Mouse (Mus musculus) heart, postnatal 25 days (tissue): Measurements from ENCODE around the gene Atp2a3. TPM values are rescaled to one million over a fixed set of nuclear protein-coding genes. Genes with fewer than 3 reads are reported as not detected.
A peak's percentile ranks its signal among the peaks of the same experiment; 100 is the strongest.

ENCODE experiments used
- DNase-seq: peaks from one replicate; pipeline ENCODE4 v3.0.0; 2022; ENCODE audit warnings: low spot score
- intact Hi-C: fragments of 180-260 bp; cut with DNase I; formaldehyde crosslinking; loops from one replicate; pipeline ENCODE4 v1.15.1; 2025
- total RNA-seq, 2 experiments: library from RNA; stranded (reverse); gene quantifications; 2 replicates each; pipeline ENCODE4 v1.2.3; 2021

Atp2a3 gene
- 10 to 100 TPM; 11.5 to 12.2 TPM for total RNA-seq

DNA sequence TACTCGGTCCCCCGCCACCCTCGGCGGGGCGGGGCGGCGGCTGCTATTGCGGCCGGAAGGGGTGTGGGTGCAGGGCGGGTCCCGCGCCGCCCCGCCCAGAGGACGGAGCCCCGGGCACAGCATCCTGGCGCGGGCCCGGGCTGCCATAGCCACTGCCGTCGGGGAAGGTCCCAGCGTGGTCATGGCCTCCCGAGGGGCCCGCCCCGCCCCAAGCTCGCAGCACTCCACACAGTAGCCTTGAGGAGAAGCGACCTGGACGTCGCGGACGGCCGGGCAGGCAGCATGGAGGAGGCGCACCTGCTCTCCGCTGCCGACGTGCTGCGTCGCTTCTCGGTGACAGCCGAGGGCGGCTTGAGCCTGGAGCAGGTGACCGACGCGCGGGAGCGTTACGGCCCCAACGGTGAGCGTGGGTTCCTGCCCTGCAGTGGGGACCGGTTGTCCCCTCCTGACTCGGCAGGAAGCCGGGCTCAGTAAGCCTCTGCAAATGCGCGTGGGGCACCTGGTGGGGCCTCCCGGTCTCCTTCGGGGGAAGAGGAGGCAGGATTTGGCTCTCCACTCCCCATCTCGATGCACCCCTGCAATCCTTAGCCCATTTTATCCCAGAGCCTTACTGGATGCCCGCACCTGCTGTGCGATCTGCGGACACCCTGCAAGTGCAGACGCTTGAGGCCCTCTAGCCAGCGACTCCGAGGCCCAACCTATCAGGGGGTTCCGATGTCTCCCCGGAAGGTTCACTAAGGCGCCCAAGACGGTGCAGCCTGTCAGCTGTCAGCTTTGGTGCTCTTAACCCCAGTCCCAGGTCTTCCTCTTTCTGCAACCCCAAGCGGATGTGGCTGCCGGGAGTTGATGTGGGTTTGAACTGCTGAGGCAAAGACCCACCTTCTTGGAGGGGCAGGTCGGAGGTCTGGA is at the start of gene Atp2a3:
Atp2a3 (plus strand) TSS at position 98 of the 909 bp plus-strand sequence.
- no peak for DNase-seq
- intact Hi-C loops = loop anchor here (5.0 kb wide), 1 partner anchor 34 kb away; no protein-coding TSS in a partner anchor

DNA sequence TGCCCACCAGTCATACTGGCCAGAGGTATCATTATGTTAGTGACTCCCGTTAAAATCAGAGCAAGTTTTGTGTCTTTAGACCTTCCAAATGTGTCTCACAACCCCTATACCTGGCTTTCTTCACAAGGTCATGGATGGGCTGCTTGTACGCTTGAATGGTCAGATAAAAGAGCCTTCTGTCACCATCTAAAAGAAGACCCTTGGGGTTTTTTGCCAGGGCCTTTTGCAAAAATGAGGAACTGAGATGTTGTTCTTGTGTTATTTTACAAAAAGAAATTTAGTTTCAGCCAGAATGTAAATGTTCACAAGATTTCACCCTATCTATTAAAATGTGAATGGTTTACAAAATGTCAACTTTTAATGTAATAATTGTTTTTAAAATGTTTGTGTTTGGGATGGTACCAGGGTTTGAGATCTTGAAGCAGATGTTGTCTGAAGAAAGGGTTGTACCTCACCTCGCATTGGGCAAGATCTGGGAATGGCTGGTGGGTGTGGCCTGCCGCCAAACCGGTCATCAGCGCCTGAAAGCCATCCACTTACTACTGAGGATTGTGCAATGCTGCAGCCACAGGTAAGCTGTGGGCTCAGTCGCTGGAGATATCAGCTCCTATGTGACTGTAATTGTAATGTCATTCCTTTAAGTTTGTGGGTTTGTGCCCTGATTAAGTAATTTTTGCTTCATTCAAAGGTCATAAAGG is 43.5 kb upstream of the Atp2a3 start:
- no peak for DNase-seq
- intact Hi-C loops = no loop called here

DNA sequence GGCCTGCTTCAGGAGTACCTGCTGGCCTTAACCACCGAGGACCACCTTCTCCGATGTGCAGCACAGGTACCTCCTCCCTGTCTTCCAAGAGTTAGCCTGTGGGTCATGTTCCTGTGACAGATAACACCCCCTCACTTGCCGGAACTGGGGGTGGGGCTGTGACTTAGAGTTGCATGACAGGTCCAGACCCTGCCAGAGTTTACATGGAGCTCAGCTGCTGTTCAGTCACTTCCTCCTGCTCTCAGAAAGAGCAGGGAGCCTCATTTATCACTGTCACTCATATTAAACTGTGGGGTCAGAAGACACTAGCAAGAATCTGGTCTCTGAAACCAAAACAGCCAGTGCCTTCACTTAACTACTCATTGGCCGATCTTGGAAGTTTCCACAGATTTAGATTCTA is 37.9 kb upstream of the Atp2a3 start:
- no peak for DNase-seq
- intact Hi-C loops = no loop called here

DNA sequence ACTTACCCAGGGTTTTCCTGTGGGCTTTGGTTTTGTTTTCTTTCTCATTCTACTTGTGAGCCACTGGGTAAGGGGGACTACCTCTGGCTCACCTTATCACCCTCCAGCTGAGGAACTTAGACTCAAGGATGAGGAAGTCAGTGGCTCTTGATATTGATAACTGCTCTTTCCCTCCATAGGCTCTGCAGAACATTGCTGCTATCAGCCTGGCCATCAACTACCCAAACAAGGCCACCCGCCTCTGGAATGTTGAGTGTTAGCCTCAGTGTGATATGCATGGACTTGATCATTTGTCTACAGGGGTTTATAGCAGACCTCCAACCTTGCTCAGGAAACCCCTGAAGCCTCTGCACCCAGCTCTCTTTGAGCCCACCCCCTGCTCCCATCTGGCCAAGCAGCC is 36.5 kb upstream of the Atp2a3 start:
- intact Hi-C loops = no loop called here

DNA sequence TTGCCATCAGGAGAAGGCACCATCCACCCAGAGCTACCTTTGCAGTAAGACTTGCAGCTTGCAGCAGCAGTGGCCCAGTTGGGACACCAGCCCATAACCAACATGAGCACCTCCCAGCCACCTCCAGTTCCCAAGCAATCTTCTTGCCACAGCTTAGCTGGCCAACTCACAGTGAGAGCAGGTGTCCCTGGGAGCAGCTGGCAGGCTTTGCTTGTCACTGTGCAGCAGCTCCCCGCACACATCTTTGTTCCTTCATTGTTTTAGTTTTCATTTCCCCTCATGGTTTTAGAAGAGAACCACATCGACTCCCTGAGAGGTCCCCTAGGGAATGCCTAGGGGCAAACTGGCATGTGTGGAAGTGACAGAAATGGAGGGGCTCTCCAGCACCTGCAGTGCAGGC is 35.9 kb upstream of the Atp2a3 start:
- DNase-seq = no peak
- intact Hi-C loops = loop anchor here (5.0 kb wide), 3 partner anchors 37 to 122 kb away; partner anchors contain the start of genes Atp2a3 and Ncbp3

More for the DNA sequence above, 36.5 kb upstream of the Atp2a3 start:
- no peak for DNase-seq

DNA sequence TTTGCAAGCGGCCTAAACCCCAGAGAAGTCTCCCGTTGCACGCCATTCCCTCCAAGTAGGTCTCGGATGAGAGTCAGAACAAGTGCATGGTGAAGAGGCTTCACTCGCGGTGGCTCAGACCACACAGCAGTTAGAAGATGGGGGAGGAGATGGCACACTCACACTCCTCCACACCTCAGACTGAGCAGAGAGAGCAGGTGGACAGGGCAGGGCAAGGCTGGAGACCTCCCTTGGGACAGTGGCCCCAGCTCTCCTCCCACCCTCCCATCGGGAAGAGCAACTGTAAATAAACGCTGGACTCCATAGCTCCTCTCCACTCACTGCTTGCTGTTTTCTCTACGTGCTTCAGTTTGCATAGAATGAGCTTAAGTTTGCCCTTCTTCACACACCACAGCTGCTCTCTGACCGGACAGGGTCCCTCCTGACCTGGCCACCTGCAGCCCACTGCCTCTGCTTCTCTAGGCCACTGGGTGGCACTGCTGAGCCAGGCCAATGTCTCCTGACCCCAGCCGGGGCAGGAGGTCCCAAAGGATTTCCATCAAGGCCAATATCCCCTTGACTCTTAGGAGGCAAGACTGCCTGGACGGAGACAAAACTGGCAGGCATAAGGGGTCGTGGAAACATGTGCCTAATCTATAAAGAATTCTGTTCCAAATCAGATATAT is 34.6 kb upstream of the Atp2a3 start:
- DNase-seq = peak; percentile 43
- intact Hi-C loops = loop anchor here (1.0 to 5.0 kb wide), 4 partner anchors 36 to 121 kb away; partner anchors contain the start of genes Atp2a3 and Ncbp3

DNA sequence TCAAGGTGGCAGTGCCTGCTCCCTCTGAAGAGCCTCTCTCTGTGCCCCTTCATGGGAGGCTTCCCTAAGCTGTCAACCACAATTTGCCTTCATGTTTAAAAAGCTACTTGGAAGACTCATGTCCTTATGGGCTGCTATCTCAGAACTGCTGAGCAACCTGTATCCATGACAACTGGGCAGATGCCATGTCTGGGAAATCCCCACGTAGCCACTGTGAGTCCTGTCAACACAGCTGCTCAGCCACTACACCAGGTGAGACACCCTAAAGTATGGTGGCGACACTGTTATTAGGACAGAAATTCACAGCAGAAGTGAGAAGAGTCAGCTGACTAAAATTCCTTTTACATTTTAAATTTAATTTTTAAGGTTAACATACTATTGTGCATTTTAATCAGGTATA is 32.5 kb upstream of the Atp2a3 start:
- intact Hi-C loops = loop anchor here (5.0 kb wide), 3 partner anchors 34 to 119 kb away; partner anchors contain the start of genes Atp2a3 and Ncbp3
- no peak for DNase-seq

DNA sequence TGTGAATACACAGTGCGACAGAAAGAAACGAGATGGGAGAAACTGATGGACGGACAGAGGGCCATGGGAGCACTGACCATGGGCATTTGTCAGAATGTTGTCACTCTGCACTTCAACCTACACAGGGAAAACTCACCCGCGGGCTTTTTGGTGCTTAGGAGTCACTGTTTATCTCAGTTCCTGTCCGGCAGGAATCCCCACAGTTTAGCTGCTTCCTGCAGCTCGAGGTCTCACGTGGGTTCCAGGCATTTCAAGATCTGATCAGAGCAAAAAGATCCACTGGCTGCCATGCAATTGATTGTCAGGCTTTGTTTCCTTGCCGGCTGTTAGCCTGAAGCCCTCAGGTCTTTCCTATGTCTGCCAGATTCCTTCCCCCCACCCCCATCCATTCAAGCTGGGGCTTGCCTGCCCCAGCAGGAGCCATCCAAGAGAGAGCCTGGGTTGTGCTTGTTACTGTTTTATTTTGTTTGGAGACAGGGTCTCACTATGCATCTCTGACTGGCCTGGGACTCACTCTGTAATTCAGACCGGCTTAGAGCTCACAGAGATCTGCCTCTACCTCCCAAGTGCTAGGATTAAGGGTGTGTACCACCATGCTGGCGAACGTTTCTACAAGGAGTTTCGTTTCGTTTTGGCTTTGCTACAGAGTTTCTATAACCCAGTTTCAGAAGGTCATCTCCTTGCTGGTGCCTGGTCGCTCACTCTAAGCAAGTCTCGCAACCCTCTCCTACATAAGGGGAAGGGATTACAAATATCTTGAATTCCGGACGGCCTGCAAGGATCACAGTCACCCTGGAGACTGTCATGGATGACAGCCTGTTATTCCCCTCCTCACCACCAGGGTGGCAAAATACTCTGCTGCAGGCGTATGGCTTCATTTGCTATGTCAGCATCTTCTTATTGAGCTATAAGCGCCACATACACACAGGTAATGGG is 20.5 kb upstream of the Atp2a3 start:
- intact Hi-C loops = no loop called here
- DNase-seq = no peak

DNA sequence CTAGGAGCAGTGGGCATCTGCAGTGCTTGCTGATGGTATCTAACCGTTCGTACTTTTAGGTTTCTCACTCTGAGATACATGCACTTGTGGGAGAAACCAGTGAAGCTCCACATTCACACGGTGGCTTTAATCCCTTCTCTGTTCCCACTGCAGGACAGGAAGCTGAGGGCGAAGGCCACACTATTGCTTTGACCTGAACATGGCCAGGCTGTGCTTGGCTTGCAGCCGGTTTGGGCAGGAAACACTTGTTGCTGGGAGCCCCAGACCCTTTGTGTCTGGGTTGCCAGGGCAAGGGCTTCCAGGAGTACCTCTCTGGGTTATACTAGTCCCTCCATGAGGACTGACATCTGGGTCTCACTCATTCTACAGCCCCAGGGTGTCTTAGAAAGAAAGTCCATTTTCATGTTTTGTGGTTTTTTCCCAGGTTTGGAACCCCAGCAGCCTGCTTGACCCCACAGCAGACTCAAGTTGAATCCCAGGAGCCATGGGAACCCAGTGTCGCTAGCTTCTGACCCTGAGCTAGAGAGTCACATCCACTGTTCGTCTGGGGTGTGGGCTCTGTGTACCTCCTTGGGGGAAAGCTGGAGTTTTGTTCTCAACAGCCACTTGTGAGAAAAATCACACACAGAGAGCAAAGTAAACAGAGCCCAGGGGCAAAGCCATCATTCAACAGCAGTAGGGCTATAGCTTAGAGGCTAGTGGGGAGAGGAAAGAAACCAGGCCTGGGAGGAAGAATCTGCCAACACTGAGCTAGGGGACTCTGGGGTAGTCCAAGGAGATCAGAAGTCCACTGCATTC is 15.8 kb upstream of the Atp2a3 start:
- DNase-seq = no peak
- intact Hi-C loops = no loop called here

DNA sequence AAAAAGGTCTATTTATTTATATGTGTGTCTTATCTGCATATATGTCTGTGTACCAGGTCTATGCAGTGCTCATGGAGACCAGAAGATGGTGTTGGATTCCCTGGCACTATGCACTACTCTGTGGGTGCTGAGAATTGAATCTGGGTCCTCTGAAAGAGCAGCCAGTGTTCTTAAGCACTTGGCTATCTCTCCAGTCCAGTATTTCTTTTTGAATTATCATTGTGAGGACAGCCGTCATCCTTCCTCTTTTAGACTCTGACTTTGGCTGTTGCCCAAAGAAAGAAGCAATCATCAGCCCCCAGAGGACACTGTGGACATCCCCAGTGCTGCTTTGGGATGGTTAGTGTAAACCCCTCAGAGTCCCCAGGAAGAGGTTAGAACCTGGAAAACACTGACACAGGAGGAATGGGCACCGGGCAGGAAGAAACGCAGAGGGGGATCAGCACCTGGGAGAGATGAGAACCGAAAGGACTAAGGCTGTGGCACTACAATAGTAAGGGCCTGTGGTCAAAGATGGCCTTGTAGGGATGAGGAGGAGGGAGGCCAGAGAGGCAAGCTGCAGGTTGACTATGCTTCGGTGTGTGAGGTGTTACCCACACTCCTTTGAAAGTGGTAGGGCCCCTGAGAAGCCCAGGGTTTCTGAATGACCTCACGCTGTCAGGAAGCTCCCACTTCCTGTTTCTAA is 15.0 kb upstream of the Atp2a3 start:
- intact Hi-C loops = no loop called here
- DNase-seq = no peak

DNA sequence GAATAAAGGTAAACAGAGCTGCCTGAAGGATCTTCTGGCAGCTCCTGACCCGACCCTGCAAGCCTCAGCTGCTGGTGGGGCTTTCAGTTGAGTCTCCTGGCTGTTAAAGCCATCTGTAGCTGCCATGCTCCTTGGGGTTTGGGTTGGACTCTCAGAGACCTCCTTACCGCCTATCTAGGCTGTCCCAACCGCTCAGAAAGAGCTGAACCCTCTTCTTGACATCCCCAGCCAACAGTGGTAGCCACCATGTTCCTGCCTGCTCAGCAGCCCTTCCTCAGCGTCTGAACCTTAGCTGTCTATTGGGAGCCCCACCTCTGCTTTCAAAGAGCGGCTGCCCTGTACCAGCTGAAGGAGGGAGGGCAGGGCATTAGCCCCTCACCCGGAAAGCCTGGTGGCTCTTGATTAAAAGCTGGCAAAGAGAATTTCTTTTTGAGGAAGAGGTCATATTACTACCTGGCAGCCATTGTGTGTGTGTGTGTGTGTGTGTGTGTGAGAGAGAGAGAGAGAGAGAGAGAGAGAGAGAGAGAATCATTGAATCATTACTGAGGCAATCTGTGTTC is 14.3 kb upstream of the Atp2a3 start:
- DNase-seq = no peak

DNA sequence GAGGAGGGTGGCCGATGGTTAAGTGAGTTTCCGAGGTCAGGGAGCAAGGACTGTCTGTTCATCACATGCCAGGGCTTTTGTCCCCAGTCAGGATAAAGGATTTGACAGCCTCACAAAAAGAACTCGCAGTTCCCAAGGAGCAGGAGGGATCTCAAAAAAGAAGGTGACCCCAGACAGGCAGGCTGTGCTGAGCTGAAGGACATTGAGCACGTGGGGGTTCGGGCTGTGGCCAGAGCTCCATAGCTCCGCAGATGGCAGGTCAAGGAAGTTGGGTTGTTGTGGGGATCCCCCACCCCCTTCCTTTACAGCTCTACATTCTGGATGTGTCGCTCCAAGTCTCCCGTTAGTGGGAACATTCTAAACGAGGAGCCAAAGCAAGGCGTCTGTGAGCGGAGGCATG is 13.1 kb upstream of the Atp2a3 start:
- DNase-seq = no peak
- intact Hi-C loops = no loop called here

More for the DNA sequence above, 14.3 kb upstream of the Atp2a3 start:
- intact Hi-C loops = no loop called here

DNA sequence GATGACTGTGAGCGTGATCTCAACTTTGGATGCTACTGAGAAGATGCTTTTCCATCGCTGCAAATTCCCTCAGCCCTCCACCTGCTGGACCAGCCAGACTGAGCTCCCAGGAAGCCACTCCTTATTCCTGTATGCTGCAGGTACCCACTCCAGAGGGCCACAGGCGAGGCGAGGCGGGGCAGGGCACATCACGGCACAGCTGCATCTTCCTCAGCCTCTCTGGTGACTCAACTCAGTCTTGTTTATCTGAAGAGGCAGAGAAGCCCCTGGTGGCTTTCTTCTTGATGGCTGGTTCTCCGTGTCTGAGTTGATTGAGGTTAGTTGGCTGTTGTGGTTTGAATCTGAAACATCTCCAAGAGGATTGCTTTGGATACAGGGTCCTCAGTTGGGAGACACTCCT is 12.7 kb upstream of the Atp2a3 start:
- DNase-seq = no peak
- intact Hi-C loops = no loop called here

DNA sequence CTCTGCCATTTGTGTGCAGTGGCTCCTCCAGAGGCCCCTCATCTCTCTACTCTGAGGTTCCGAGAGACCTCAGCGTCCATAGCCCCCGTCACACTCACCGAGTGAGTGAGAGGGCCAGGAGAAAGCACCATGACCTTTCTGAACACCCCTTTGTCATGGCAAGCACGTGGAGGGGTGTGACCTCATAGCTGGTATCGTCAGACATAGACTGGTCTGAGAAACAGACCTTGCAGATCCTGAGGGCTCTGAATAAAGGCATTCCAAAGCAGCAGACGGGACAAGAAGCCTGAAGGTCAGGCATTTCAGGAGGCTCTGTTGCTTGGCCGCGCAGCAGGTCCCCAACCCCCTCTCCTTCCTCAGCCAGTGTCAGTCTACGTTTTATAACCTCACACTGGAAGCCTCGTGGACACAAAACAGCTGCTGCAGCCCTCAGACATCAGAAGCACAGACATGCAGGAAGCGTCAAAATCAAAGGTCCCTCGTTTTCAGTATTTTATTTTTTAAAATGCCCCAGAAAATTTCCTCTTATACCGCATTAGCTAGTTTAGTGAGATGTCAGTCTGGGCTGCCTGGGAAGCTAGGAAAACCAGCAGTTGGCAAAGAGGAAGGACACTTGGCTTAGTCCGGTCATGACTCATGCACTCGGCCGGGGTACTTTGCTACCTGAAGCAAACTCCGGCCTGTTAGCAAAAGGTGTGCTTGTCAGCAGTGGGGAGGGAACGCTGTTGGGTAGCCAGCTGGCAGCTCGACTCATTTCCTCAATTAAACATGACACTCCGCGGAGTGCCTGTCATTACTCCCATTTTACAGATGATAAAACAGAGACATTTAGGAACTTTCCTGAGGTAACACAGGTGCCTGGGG is 9.6 kb upstream of the Atp2a3 start:
- no peak for DNase-seq

DNA sequence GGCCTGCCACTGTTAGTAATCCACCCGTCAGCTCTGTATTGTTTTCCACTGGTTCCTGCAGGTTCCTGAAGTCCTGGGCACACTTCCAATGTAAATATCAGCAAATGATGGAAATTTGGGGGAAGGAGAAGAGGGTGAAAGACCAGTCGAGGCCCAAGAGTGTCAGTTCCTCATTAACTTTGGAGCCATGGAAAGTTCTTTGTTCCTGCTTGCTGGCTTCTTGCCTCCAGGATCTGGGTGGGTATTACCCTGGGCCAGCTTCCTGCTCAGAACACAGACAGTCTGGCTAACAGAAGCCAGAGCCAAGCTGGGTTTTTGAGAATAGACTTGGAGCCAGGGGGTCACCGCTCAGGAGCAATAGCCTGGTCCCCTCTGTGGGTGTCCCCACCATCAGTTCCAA is 8.7 kb upstream of the Atp2a3 start:
- intact Hi-C loops = no loop called here
- DNase-seq = peak; percentile 56

More for the DNA sequence above, 9.6 kb upstream of the Atp2a3 start:
- intact Hi-C loops = no loop called here

DNA sequence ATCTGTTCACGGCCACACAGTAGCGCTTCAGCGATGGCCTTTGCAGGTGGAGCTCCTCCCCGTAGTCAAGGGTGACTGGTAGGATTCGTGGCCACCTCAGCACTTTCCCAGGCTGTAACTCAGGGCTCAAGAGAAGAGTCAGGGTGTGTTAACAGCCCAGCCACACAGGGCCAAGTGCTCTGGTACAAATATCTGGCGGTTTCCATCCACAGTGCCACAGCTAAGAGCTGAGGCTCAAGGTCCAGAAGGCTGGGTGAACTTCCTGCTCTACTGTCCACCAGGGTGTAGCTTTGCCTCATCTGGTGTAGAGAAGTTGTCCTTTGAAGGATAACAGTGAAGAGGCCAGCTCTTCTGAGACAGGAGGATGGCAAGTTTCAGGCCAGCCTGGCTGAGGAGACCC is 8.3 kb upstream of the Atp2a3 start:
- intact Hi-C loops = no loop called here
- no peak for DNase-seq

DNA sequence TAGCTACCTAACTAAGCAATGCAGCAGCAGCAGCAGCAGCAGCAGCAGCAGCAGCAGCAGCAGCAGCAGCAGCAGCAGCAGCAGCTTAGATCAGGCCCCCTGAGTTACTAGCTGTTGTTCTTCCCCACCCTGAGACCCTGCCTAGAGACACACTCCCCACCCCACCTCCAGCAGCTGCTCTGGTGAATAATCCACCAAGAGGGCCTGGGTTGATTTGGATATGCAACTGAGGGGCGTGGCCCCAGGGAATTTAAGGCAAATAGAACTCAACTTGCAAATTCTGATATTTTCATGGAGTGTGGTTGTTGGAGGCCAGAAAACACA is 7.9 kb upstream of the Atp2a3 start:
- no peak for DNase-seq
- intact Hi-C loops = no loop called here
